Comparison of ENCODE assay signal across 27 mouse cellular contexts in the genomic region with DNA sequence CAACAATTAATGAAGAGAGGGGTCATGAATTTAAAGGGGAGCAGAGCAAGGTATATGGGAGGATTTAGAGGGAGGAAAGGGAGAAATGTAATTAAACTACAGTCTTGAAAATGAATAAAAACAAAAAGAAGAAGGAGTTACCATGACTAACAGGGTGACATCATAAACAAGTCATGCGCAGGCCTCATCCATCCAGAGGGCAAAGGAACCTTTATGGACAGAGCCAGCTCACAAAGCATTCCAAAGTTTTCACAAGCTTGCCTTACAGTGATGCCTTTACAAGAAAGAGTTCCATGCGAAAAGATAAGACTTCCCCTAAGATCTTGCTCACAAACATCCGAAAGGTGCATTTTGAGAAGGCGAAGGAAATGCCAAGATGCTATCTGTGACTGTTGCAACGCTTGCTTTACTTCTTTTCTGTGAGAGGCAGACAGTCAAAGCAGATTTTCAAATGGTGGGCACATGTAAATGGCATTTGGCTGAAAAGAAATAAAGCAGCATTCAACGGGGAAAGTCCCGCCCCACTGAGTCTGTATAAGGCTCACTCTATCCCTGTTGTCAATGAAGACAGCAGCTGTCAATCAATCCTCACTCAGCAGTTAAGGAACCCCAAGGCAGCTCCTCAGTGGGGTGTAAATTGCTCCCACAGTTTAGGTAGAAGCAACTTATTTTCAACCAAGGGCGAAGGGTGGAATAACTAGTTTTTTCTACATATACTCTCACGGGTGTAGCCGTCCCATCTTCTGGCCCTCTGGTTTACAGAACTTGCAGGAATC.
DNase-seq lines count a peak whose midpoint lies in the region; ATAC-seq and TF ChIP-seq lines count a peak whose summit lies in the region.
"Had no signal": no experiment of that assay in that cellular context is flagged by ENCODE, and none has a peak within 500 bp of the region (broad histone marks: within the 10 kb centered on the region; RNA-seq: fewer than 3 reads in every experiment).

No protein-coding gene starts in this region.

- peaks cover 16% of the 10 kb centered on the region for H3K27me3 ChIP-seq in forebrain, embryonic 10.5 days (ENCODE audit: poor library complexity, severe bottlenecking)
- H3K27me3 ChIP-seq in forebrain, postnatal 0 days (ENCODE audit: insufficient read depth, low read length), result no peaks in the 10 kb centered on the region
- H3K27me3 ChIP-seq in midbrain, embryonic 11.5 days (ENCODE audit: control insufficient read depth, insufficient read depth, low read length), result no peaks in the 10 kb centered on the region; the same call in 1 of the 2 replicates
- H3K27me3 ChIP-seq in midbrain, embryonic 14.5 days (ENCODE audit: control insufficient read depth, insufficient read depth, low read length), result no peaks in the 10 kb centered on the region
- H3K27me3 ChIP-seq in forebrain, embryonic 14.5 days (replicated peaks; ENCODE audit: control insufficient read depth, insufficient read depth, low read length), result no peaks in the 10 kb centered on the region
- no peaks in the 10 kb centered on the region for H3K27me3 ChIP-seq in midbrain, embryonic 15.5 days (replicated peaks)
- H3K27me3 ChIP-seq: embryonic facial prominence, embryonic 13.5 days; hindbrain, embryonic 15.5 days; liver, embryonic 15.5 days; lung, embryonic 15.5 days had no signal

- H3K9ac ChIP-seq in forebrain, postnatal 0 days, result no peak overlapping the region
- no peak overlapping the region for H3K9ac ChIP-seq in midbrain, embryonic 11.5 days (ENCODE audit: low read length)
- no peak overlapping the region for H3K9ac ChIP-seq in midbrain, embryonic 14.5 days (replicated peaks; ENCODE audit: low read length)
- no peak overlapping the region for H3K9ac ChIP-seq in forebrain, embryonic 14.5 days (ENCODE audit: low read length)
- no peak overlapping the region for H3K9ac ChIP-seq in midbrain, embryonic 15.5 days
- H3K9ac ChIP-seq: embryonic facial prominence, embryonic 13.5 days; hindbrain, embryonic 15.5 days; liver, embryonic 15.5 days; lung, embryonic 15.5 days had no signal

- peaks cover 48% of the 10 kb centered on the region for H3K4me1 ChIP-seq in forebrain, embryonic 10.5 days
- no peaks in the 10 kb centered on the region for H3K4me1 ChIP-seq in forebrain, postnatal 0 days (ENCODE audit: insufficient read depth)
- H3K4me1 ChIP-seq in midbrain, embryonic 11.5 days (ENCODE audit: control insufficient read depth, insufficient read depth, low read length), result peaks cover 21% of the 10 kb centered on the region
- peaks cover 21% of the 10 kb centered on the region for H3K4me1 ChIP-seq in midbrain, embryonic 14.5 days (ENCODE audit: control insufficient read depth, insufficient read depth, low read length)
- H3K4me1 ChIP-seq in forebrain, embryonic 14.5 days (ENCODE audit: control insufficient read depth, insufficient read depth, low read length), result peaks cover 8% of the 10 kb centered on the region
- peaks cover 19% of the 10 kb centered on the region for H3K4me1 ChIP-seq in midbrain, embryonic 15.5 days
- H3K4me1 ChIP-seq: liver, embryonic 15.5 days; lung, embryonic 15.5 days had no signal

- no peaks in the 10 kb centered on the region for H3K36me3 ChIP-seq in forebrain, embryonic 10.5 days (replicated peaks)
- H3K36me3 ChIP-seq in forebrain, postnatal 0 days (ENCODE audit: insufficient read depth), result no peaks in the 10 kb centered on the region
- H3K36me3 ChIP-seq in midbrain, embryonic 11.5 days (ENCODE audit: control insufficient read depth, insufficient read depth, low read length), result no peaks in the 10 kb centered on the region
- H3K36me3 ChIP-seq in midbrain, embryonic 14.5 days (ENCODE audit: control insufficient read depth, insufficient read depth, low read length), result no peaks in the 10 kb centered on the region
- H3K36me3 ChIP-seq in forebrain, embryonic 14.5 days (ENCODE audit: control insufficient read depth, insufficient read depth, low read length), result no peaks in the 10 kb centered on the region
- H3K36me3 ChIP-seq in midbrain, embryonic 15.5 days (replicated peaks), result no peaks in the 10 kb centered on the region
- H3K36me3 ChIP-seq: embryonic facial prominence, embryonic 13.5 days; hindbrain, embryonic 15.5 days; limb, embryonic 10.5 days; liver, embryonic 15.5 days; lung, embryonic 15.5 days had no signal

- H3K9me3 ChIP-seq in forebrain, embryonic 10.5 days, result no peaks in the 10 kb centered on the region
- H3K9me3 ChIP-seq in forebrain, postnatal 0 days (ENCODE audit: low read length), result no peaks in the 10 kb centered on the region
- H3K9me3 ChIP-seq in midbrain, embryonic 11.5 days (ENCODE audit: control insufficient read depth, low read length), result no peaks in the 10 kb centered on the region
- no peaks in the 10 kb centered on the region for H3K9me3 ChIP-seq in midbrain, embryonic 14.5 days (ENCODE audit: control insufficient read depth, low read length)
- no peaks in the 10 kb centered on the region for H3K9me3 ChIP-seq in forebrain, embryonic 14.5 days (replicated peaks; ENCODE audit: control insufficient read depth, low read length)
- no peaks in the 10 kb centered on the region for H3K9me3 ChIP-seq in midbrain, embryonic 15.5 days
- H3K9me3 ChIP-seq: embryonic facial prominence, embryonic 13.5 days; hindbrain, embryonic 15.5 days; limb, embryonic 10.5 days; liver, embryonic 15.5 days; lung, embryonic 15.5 days had no signal

- WGBS in forebrain, embryonic 10.5 days, result 32% methylated on average over 10 of the region's 10 CpGs
- WGBS in forebrain, postnatal 0 days, result 24% methylated on average over 10 of the region's 10 CpGs
- 26% methylated on average over 10 of the region's 10 CpGs for WGBS in midbrain, embryonic 11.5 days
- 16% methylated on average over 10 of the region's 10 CpGs for WGBS in midbrain, embryonic 14.5 days
- whole genome bisulfite sequencing in forebrain, embryonic 14.5 days, result 14% methylated on average over 10 of the region's 10 CpGs
- 26% methylated on average over 10 of the region's 10 CpGs for WGBS in midbrain, embryonic 15.5 days

- no peak overlapping the region for H3K4me2 ChIP-seq in forebrain, postnatal 0 days (ENCODE audit: low read depth)
- no peak overlapping the region for H3K4me2 ChIP-seq in midbrain, embryonic 11.5 days
- no peak overlapping the region for H3K4me2 ChIP-seq in midbrain, embryonic 14.5 days (ENCODE audit: low read length)
- 0 out of 2 replicates have a peak overlapping the region, but pooled peaks have one; percentile 4 for H3K4me2 ChIP-seq in forebrain, embryonic 14.5 days (ENCODE audit: low read length)
- no peak overlapping the region for H3K4me2 ChIP-seq in midbrain, embryonic 15.5 days
- H3K4me2 ChIP-seq: embryonic facial prominence, embryonic 13.5 days; heart, embryonic 11.5 days; hindbrain, embryonic 15.5 days; liver, embryonic 15.5 days; lung, embryonic 15.5 days had no signal

- no peak for TF ChIP-seq CTCF in forebrain, postnatal 0 days (IDR thresholded peaks at IDR 0.05; ENCODE audit: low read depth)

- peak overlapping the region; percentile 27 for H3K27ac ChIP-seq in forebrain, embryonic 10.5 days
- H3K27ac ChIP-seq in forebrain, postnatal 0 days (ENCODE audit: low read depth, low read length), result no peak overlapping the region
- H3K27ac ChIP-seq in midbrain, embryonic 11.5 days (ENCODE audit: low read depth, low read length), result peak overlapping the region; percentile 51
- no peak overlapping the region for H3K27ac ChIP-seq in midbrain, embryonic 14.5 days (replicated peaks; ENCODE audit: low read depth, low read length)
- H3K27ac ChIP-seq in forebrain, embryonic 14.5 days (ENCODE audit: low read depth, low read length), result no peak overlapping the region
- 0 out of 2 replicates have a peak overlapping the region, but pooled peaks have one; percentile 5 for H3K27ac ChIP-seq in midbrain, embryonic 15.5 days
- H3K27ac ChIP-seq: embryonic facial prominence, embryonic 13.5 days; gastrocnemius, adult 2 months; hindbrain, embryonic 15.5 days; layer of hippocampus, adult 2 months; liver, embryonic 15.5 days; lung, embryonic 15.5 days; macrophage had no signal

- DNase-seq in forebrain, embryonic 10.5 days (ENCODE audit: extremely low spot score, low spot score), result no peak
- no peak for DNase-seq in forebrain, postnatal 0 days
- DNase-seq in midbrain, embryonic 11.5 days (ENCODE audit: low spot score, missing footprints), result peak; percentile 88
- no peak for DNase-seq in midbrain, embryonic 14.5 days
- DNase-seq in forebrain, embryonic 14.5 days (ENCODE audit: low spot score), result peak; percentile 39
- no peak for DNase-seq in thymus, postnatal 4 days
- DNase-seq in lung, postnatal 36 days, result no peak
- DNase-seq: adrenal gland, adult 8-10 months; cerebellum, adult 2 months; cerebellum, postnatal 25 days; gastrocnemius, adult 2 months; kidney, adult 9 months; kidney, postnatal 14 days; liver; right cerebral cortex, postnatal 14 days; thymus, postnatal 14 days had no signal

- no peak; the same call in 1 of the 2 replicates for ATAC-seq in forebrain, postnatal 0 days
- ATAC-seq in midbrain, embryonic 11.5 days (ENCODE audit: low FRiP score), result peak; percentile 83
- no peak for ATAC-seq in midbrain, embryonic 14.5 days (ENCODE audit: low FRiP score, low TSS enrichment)
- peak; percentile 52 for ATAC-seq in forebrain, embryonic 14.5 days
- 0 out of 2 replicates have a peak, but pooled peaks have one; percentile 18 for ATAC-seq in midbrain, embryonic 15.5 days (replicated peaks)
- ATAC-seq: intestine, embryonic 16.5 days had no signal

- 0 out of 2 replicates have a peak overlapping the region, but pooled peaks have one; percentile 14 for H3K4me3 ChIP-seq in forebrain, embryonic 10.5 days
- H3K4me3 ChIP-seq in forebrain, postnatal 0 days (ENCODE audit: low read depth, low read length), result no peak overlapping the region
- H3K4me3 ChIP-seq in midbrain, embryonic 11.5 days (ENCODE audit: low read depth, low read length), result no peak overlapping the region
- no peak overlapping the region for H3K4me3 ChIP-seq in midbrain, embryonic 14.5 days (replicated peaks; ENCODE audit: low read depth, low read length)
- no peak overlapping the region for H3K4me3 ChIP-seq in forebrain, embryonic 14.5 days (ENCODE audit: low read depth, low read length)
- H3K4me3 ChIP-seq in midbrain, embryonic 15.5 days, result no peak overlapping the region
- H3K4me3 ChIP-seq: embryonic facial prominence, embryonic 13.5 days; erythroblast, embryonic 14.5 days; gastrocnemius, adult 2 months; hindbrain, embryonic 15.5 days; layer of hippocampus, adult 2 months; limb, embryonic 10.5 days; liver, embryonic 15.5 days; lung, embryonic 15.5 days had no signal

Comparison
In these comparisons a context has a peak if more than half of its experiments do, and no peak if none do; other contexts are left out.
1. DNase-seq: peak in midbrain, embryonic 11.5 days (single experiment) and forebrain, embryonic 14.5 days (single experiment); none in forebrain, embryonic 10.5 days (single experiment), forebrain, postnatal 0 days (single experiment), midbrain, embryonic 14.5 days (single experiment), thymus, postnatal 4 days (single experiment) and lung, postnatal 36 days (single experiment).
2. H3K27ac ChIP-seq: peak in forebrain, embryonic 10.5 days (single experiment), midbrain, embryonic 11.5 days (single experiment) and midbrain, embryonic 15.5 days (single experiment); none in forebrain, postnatal 0 days (single experiment), midbrain, embryonic 14.5 days (single experiment) and forebrain, embryonic 14.5 days (single experiment).
3. ATAC-seq: peak in midbrain, embryonic 11.5 days (single experiment), forebrain, embryonic 14.5 days (single experiment) and midbrain, embryonic 15.5 days (single experiment); none in forebrain, postnatal 0 days (single experiment) and midbrain, embryonic 14.5 days (single experiment).